Mouse (Mus musculus) bone marrow, adult 2 months (tissue): ENCODE data around the gene 9530053A07Rik.

Experiments
- CTCF ChIP-seq: fragments of 200-500 bp; IDR thresholded peaks from 2 replicates; pipeline ENCODE4 v1.5.1; 2011; ENCODE audit warnings: low read length, control low read depth; ENCODE audit not compliant: control insufficient read depth, insufficient read depth
- POLR2A ChIP-seq: fragments of 200-500 bp; IDR thresholded peaks from 2 replicates; pipeline ENCODE4 v1.6.1; 2011; ENCODE audit warnings: low read depth, mild to moderate bottlenecking, control low read depth, low read length, borderline replicate concordance; ENCODE audit not compliant: control insufficient read depth

- TF ChIP-seq POLR2A, result no peak
- no peak for TF ChIP-seq CTCF
Observed at GRCm38 (mm10) chr7:28181376-28181775, 52.1 kb downstream of the 9530053A07Rik start.
